Mouse (Mus musculus) E14TG2a.4 (cell line): Measurements from ENCODE around the gene Slc38a3.

ENCODE experiments used
- CTCF ChIP-seq: conservative IDR thresholded peaks from 2 replicates; pipeline ENCODE4 v1.5.1; 2014; ENCODE audit warnings: low read length
- NANOG ChIP-seq: IDR thresholded peaks from 2 replicates; pipeline ENCODE4 v1.6.1; 2014; ENCODE audit warnings: borderline replicate concordance, low read length, mixed read lengths
- POU5F1 ChIP-seq: IDR thresholded peaks from 2 replicates; pipeline ENCODE4 v1.6.1; 2014; ENCODE audit warnings: low read length, borderline replicate concordance

GRCm38 (mm10) chr9:107605041-107605661, 64.2 kb downstream of the Slc38a3 start:
- TF ChIP-seq CTCF (no peak), POU5F1 (no peak), NANOG (no peak)
